Comparison of ENCODE assay signal across 8 mouse cellular contexts in genomic region chr13:54574854-54575481, GRCm38 (mm10). TPM values are rescaled to one million over a fixed set of nuclear protein-coding genes. Genes with fewer than 3 reads are reported as not detected.
DNase-seq lines count a peak whose midpoint lies in the region; ATAC-seq and TF ChIP-seq lines count a peak whose summit lies in the region.

Gene Arl10, plus strand, starts transcription at chr13:54575015.

- ATAC-seq in hindbrain, postnatal 0 days, result peak; percentile 93
- ATAC-seq in megakaryocyte-erythroid progenitor cell, adult 5-6 weeks (replicated peaks; ENCODE audit: low FRiP score, low TSS enrichment, poor library complexity, severe bottlenecking), result peak; percentile 69

- H3K4me2 ChIP-seq in hindbrain, postnatal 0 days (ENCODE audit: low read depth, low read length), result peak within 1 kb of the TSS; percentile 98

- H3K4me1 ChIP-seq in hindbrain, postnatal 0 days (ENCODE audit: insufficient read depth, low read length), result peaks cover 10% of the 10 kb centered on the region; the same call in 1 of the 2 replicates

- H3K27me3 ChIP-seq in hindbrain, postnatal 0 days (ENCODE audit: insufficient read depth, low read length), result no peaks in the 10 kb centered on the region

- peak within 1 kb of the TSS; percentile 85 for H3K27ac ChIP-seq in hindbrain, postnatal 0 days

- peak within 1 kb of the TSS; percentile 97 for H3K4me3 ChIP-seq in hindbrain, postnatal 0 days (ENCODE audit: low read length)

- under 1% methylated on average over 55 of the region's 55 CpGs for WGBS in hindbrain, postnatal 0 days

- peaks cover 6% of the 10 kb centered on the region; the same call in 1 of the 2 replicates for H3K36me3 ChIP-seq in hindbrain, postnatal 0 days (ENCODE audit: insufficient read depth, low read length)

- H3K9me3 ChIP-seq in hindbrain, postnatal 0 days (ENCODE audit: low read length), result no peaks in the 10 kb centered on the region

- peak; percentile 79 for DNase-seq in ZHBTc4 (ENCODE audit: low read depth, low spot score)
- DNase-seq in cerebellum, postnatal 4 days (ENCODE audit: low spot score in 2 of 2), result peak; percentile 51 to 75
- DNase-seq in gastrocnemius, postnatal 10 days, result peak; percentile 73
- peak; percentile 88 for DNase-seq in hindbrain, postnatal 0 days (ENCODE audit: low spot score)
- peak; percentile 69 to 80 for DNase-seq in left cerebral cortex, postnatal 25 days (ENCODE audit: low spot score in 2 of 2)
- DNase-seq in right cerebral cortex, postnatal 25 days, result peak; percentile 83
- DNase-seq in yolk sac, embryonic 10.5 days (ENCODE audit: low spot score), result peak; percentile 86

- TF ChIP-seq CTCF in hindbrain, postnatal 0 days (IDR thresholded peaks at IDR 0.05; ENCODE audit: low read depth), result no peak

- peak within 1 kb of the TSS; percentile 95 for H3K9ac ChIP-seq in hindbrain, postnatal 0 days (replicated peaks; ENCODE audit: low read length)

- intact Hi-C loops in left cerebral cortex, postnatal 25 days (cut with DNase I), result loop anchor here (1.0 kb wide), 1 partner anchor 49 kb away; no protein-coding TSS in a partner anchor

RNA-seq across cellular contexts. Expression of gene Arl10, which starts in this region (rescaled TPM):
- 1 to 10 TPM; 6.0 to 7.8 TPM for total RNA-seq in gastrocnemius, postnatal 10 days (2021)
- total RNA-seq in hindbrain, postnatal 0 days (2014; rRNA removed), result 159 and 240 TPM in 2 replicates
- polyA plus RNA-seq in hindbrain, postnatal 0 days (2015; fragmentation: Nextera tagmentation; extraction: Ambion mirVana), result 66.3 and 69.7 TPM in 2 replicates
- 10 to 100 TPM; 22.0 to 24.0 TPM for total RNA-seq in left cerebral cortex, postnatal 25 days (2021)
- 9.0 and 16.5 TPM in 2 replicates for total RNA-seq in megakaryocyte-erythroid progenitor cell, adult 5-6 weeks (2014; fragmentation: Nextera tagmentation)
- total RNA-seq in megakaryocyte-erythroid progenitor cell, adult 5-6 weeks (2017), result not detected in 2 replicates

Comparison
In these comparisons a context has a peak if more than half of its experiments do, and no peak if none do; other contexts are left out.
1. Peak in every context shown above with its lines: DNase-seq, ATAC-seq, H3K4me3 ChIP-seq and H3K27ac ChIP-seq.